Mouse (Mus musculus) gastrocnemius, adult 2 months (tissue): ENCODE results near the gene Bbc3. TPM values are rescaled to one million over a fixed set of nuclear protein-coding genes. Genes with fewer than 3 reads are reported as not detected.

Source experiments
- DNase-seq: peaks from one replicate; pipeline ENCODE4 v3.0.0; 2022
- H3K27ac ChIP-seq: fragments of 200-600 bp; 2 replicates; pipeline ENCODE4 v1.8.1; 2022; ENCODE audit warnings: mild to moderate bottlenecking
- H3K4me3 ChIP-seq: fragments of 200-600 bp; 2 replicates; pipeline ENCODE4 v1.8.1; 2022; ENCODE audit warnings: mild to moderate bottlenecking, moderate library complexity
- CTCF ChIP-seq: fragments of 200-600 bp; IDR thresholded peaks from 2 replicates; pipeline ENCODE4 v1.8.1; 2022; ENCODE audit warnings: antibody characterized with exemption, mild to moderate bottlenecking, moderate library complexity
- intact Hi-C: fragments of 180-260 bp; cut with DNase I; formaldehyde crosslinking; loops from one replicate; pipeline ENCODE4 v1.15.1; 2025
- total RNA-seq, 2 experiments: library from RNA; stranded (reverse); gene quantifications; 2 replicates each; pipeline ENCODE4 v1.2.3; 2021

Bbc3 gene
- total RNA-seq, 2 experiments from 2014 or later = 1.4 to 2.9 TPM

- intact Hi-C loops = no loop called here
- H3K4me3 ChIP-seq = no peak overlapping the region
- DNase-seq = no peak
- no peak overlapping the region for H3K27ac ChIP-seq
- no peak for TF ChIP-seq CTCF
Observed at GRCm38 (mm10) chr7:16280721-16281120, 27.5 kb upstream of the Bbc3 start.

- no peak overlapping the region for H3K27ac ChIP-seq
- no peak overlapping the region for H3K4me3 ChIP-seq
- DNase-seq = no peak
- no peak for TF ChIP-seq CTCF
- intact Hi-C loops = no loop called here
Observed at GRCm38 (mm10) chr7:16282334-16282733, 25.9 kb upstream of the Bbc3 start.

GRCm38 (mm10) chr7:16284001-16284400, 24.2 kb upstream of the Bbc3 start:
- intact Hi-C loops = no loop called here
- DNase-seq = no peak
- H3K27ac ChIP-seq = no peak overlapping the region
- no peak overlapping the region for H3K4me3 ChIP-seq
- TF ChIP-seq CTCF = no peak

GRCm38 (mm10) chr7:16284904-16285303, 23.3 kb upstream of the Bbc3 start:
- no peak for TF ChIP-seq CTCF
- Histone ChIP-seq H3K27ac (peak overlapping the region; percentile 99), H3K4me3 (peak overlapping the region; percentile 83)
- intact Hi-C loops = no loop called here
- DNase-seq = no peak

GRCm38 (mm10) chr7:16285450-16286025, 22.7 kb upstream of the Bbc3 start:
- H3K4me3 ChIP-seq = peak overlapping the region; percentile 83
- peak overlapping the region; percentile 99 for H3K27ac ChIP-seq
- peak; percentile 84 for DNase-seq
- intact Hi-C loops = no loop called here
- no peak for TF ChIP-seq CTCF

- H3K27ac ChIP-seq = peak within 1 kb of the TSS; percentile 99
- H3K4me3 ChIP-seq = peak within 1 kb of the TSS; percentile 83
- intact Hi-C loops = no loop called here
- DNase-seq = peak; percentile 100
- TF ChIP-seq CTCF = no peak
Observed at GRCm38 (mm10) chr7:16286026-16286961, 21.9 kb upstream of the Bbc3 start, which contains the start of gene Ccdc9. Gene Ccdc9 (minus strand): TSS chr7:16286795.

GRCm38 (mm10) chr7:16287016-16287415, 21.2 kb upstream of the Bbc3 start:
- no peak for DNase-seq
- TF ChIP-seq CTCF = no peak
- peak overlapping the region; percentile 99 for H3K27ac ChIP-seq
- intact Hi-C loops = no loop called here
- H3K4me3 ChIP-seq = peak overlapping the region; percentile 83

- TF ChIP-seq CTCF = no peak
- Histone ChIP-seq H3K4me3 (no peak overlapping the region), H3K27ac (no peak overlapping the region)
- no peak for DNase-seq
- intact Hi-C loops = no loop called here
Observed at GRCm38 (mm10) chr7:16287791-16288190, 20.4 kb upstream of the Bbc3 start.

GRCm38 (mm10) chr7:16294346-16294745, 13.8 kb upstream of the Bbc3 start:
- peak overlapping the region; percentile 80; the same call in 1 of the 2 replicates for H3K4me3 ChIP-seq
- intact Hi-C loops = loop anchor here (1.0 to 10.0 kb wide), 3 partner anchors 32 to 170 kb away; no protein-coding TSS in a partner anchor
- no peak for DNase-seq
- TF ChIP-seq CTCF = no peak
- peak overlapping the region; percentile 95 for H3K27ac ChIP-seq

GRCm38 (mm10) chr7:16294837-16295236, 13.4 kb upstream of the Bbc3 start:
- intact Hi-C loops = loop anchor here (1.0 to 10.0 kb wide), 5 partner anchors 18 to 322 kb away; no protein-coding TSS in a partner anchor
- peak; percentile 93 for TF ChIP-seq CTCF
- peak overlapping the region; percentile 95 for H3K27ac ChIP-seq
- peak; percentile 95 for DNase-seq
- H3K4me3 ChIP-seq = peak overlapping the region; percentile 80

- no peak for TF ChIP-seq CTCF
- intact Hi-C loops = loop anchor here (1.0 to 10.0 kb wide), 3 partner anchors 18 to 322 kb away; no protein-coding TSS in a partner anchor
- Histone ChIP-seq H3K27ac (peak overlapping the region; percentile 95), H3K4me3 (peak overlapping the region; percentile 80)
- peak; percentile 93 for DNase-seq
Observed at GRCm38 (mm10) chr7:16295321-16295900, 12.8 kb upstream of the Bbc3 start.

- peak overlapping the region; percentile 69; the same call in 1 of the 2 replicates for H3K4me3 ChIP-seq
- TF ChIP-seq CTCF = no peak
- no peak for DNase-seq
- H3K27ac ChIP-seq = peak overlapping the region; percentile 95
- intact Hi-C loops = loop anchor here (5.0 to 10.0 kb wide), 2 partner anchors 169 to 321 kb away; no protein-coding TSS in a partner anchor
Observed at GRCm38 (mm10) chr7:16296146-16296545, 12.0 kb upstream of the Bbc3 start.
